Mouse (Mus musculus): ENCODE data around the gene Adnp. TPM values are rescaled to one million over a fixed set of nuclear protein-coding genes. Genes with fewer than 3 reads are reported as not detected.

Gene Adnp
- 6.2 and 7.2 TPM in 2 replicates for polyA plus RNA-seq (2012; rRNA removed)

GRCm38 (mm10) chr2:168206725-168207644 lies at the start of gene Adnp:
Gene Adnp (minus strand): TSS chr2:168207112.

GRCm38 (mm10) chr2:168230026-168230728 lies 23.3 kb upstream of the Adnp start, which contains the start of the genes Gm20716, Dpm1 and Mocs3:
Gene Gm20716 (minus strand): TSS chr2:168230364.
Gene Dpm1 (minus strand): TSS chr2:168230591.
Gene Mocs3 (plus strand): TSS chr2:168230622.

Other genes starting within 250 kb of the Adnp start
- gene Ripor3, start 196.5 kb downstream of the Adnp start, polyA plus RNA-seq (2012; rRNA removed), result 2.5 and 2.6 TPM in 2 replicates
- 2.1 and 2.2 TPM in 2 replicates for gene Pard6b, start 126.1 kb downstream of the Adnp start, polyA plus RNA-seq (2012; rRNA removed)
- gene Gm20716, start 23.3 kb upstream of the Adnp start, polyA plus RNA-seq (2012; rRNA removed), result 9.5 and 11.4 TPM in 2 replicates
- 4.7 and 4.9 TPM in 2 replicates for gene Dpm1, start 23.5 kb upstream of the Adnp start, polyA plus RNA-seq (2012; rRNA removed)
- 3.3 and 4.1 TPM in 2 replicates for gene Mocs3, start 23.5 kb upstream of the Adnp start, polyA plus RNA-seq (2012; rRNA removed)
- 0.05 and 0.08 TPM in 2 replicates for gene Kcng1, start 74.6 kb upstream of the Adnp start, polyA plus RNA-seq (2012; rRNA removed)

Data from liver, embryonic 14 days (tissue).